Mouse (Mus musculus) thymus, adult 2 months (tissue): Measurements from ENCODE around the gene Slc7a14.

Experiments used
- CTCF ChIP-seq: fragments of 200-500 bp; IDR thresholded peaks from 2 replicates; pipeline ENCODE4 v1.5.1; 2012; ENCODE audit warnings: mild to moderate bottlenecking, control low read depth, low read length, moderate library complexity, borderline replicate concordance; ENCODE audit not compliant: control insufficient read depth, poor library complexity, insufficient read depth; ENCODE audit errors: extremely low read depth
- POLR2A ChIP-seq: fragments of 200-500 bp; IDR thresholded peaks from 2 replicates; pipeline ENCODE4 v1.6.1; 2012; ENCODE audit warnings: mild to moderate bottlenecking, low read length, control low read depth, moderate library complexity; ENCODE audit not compliant: control insufficient read depth, poor library complexity, insufficient read depth; ENCODE audit errors: extremely low read depth

DNA sequence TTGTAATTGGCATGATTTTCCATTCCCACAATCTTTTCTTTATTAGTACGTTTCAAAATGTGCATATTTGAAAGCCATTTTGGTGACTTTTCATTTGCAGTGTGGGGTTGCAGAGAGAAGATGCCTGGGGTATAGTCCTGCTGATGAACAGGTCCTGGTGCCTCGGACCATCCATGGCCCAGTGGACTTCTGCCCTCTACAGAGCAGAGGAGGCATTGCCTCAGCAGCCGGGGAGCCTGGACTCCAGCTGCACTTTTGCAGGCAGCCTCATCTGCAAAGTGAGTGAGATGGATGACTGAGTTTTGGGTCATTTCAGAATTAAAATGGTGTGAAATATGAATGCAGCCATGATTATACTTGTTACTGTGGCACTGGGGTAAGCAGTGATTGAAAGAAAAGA, 72.2 kb downstream of the Slc7a14 start:
- no peak for TF ChIP-seq POLR2A
- TF ChIP-seq CTCF: no peak
